Mouse (Mus musculus): ENCODE data around the gene Gm4305.
"Not testable (repeated sequence)": the region's sequence is repeated elsewhere in the genome, so short reads cannot be mapped to it uniquely, and the experiment has no call there.

Gm4305 gene

GRCm38 (mm10) chr10:100350793-100351192, at the start of gene Gm4305:
TSS of gene Gm4305 (plus strand) at chr10:100351093.
- DNase-seq: not testable (repeated sequence)

- DNase-seq: not testable (repeated sequence)
These were observed 15.5 kb upstream of the Gm4305 start, which contains the start of gene Gm4301 for GRCm38 (mm10) chr10:100335376-100335775. TSS of gene Gm4301 (plus strand) at chr10:100335676.

GRCm38 (mm10) chr10:100340536-100340935, 10.4 kb upstream of the Gm4305 start, which contains the start of gene Gm4302:
TSS of gene Gm4302 (plus strand) at chr10:100340836.
- DNase-seq: not testable (repeated sequence)

GRCm38 (mm10) chr10:100345672-100346071, 5.2 kb upstream of the Gm4305 start, which contains the start of gene Gm4303:
TSS of gene Gm4303 (plus strand) at chr10:100345972.
- DNase-seq: not testable (repeated sequence)

- DNase-seq: peak; percentile 5
These were observed 5.9 kb downstream of the Gm4305 start for GRCm38 (mm10) chr10:100356841-100357240.

- DNase-seq: not testable (repeated sequence)
These were observed 10.1 kb downstream of the Gm4305 start, which contains the start of gene Gm4307 for GRCm38 (mm10) chr10:100361038-100361437. TSS of gene Gm4307 (plus strand) at chr10:100361338.

GRCm38 (mm10) chr10:100382460-100382859, 31.6 kb downstream of the Gm4305 start, which contains the start of gene Gm4312:
TSS of gene Gm4312 (minus strand) at chr10:100382560.
- DNase-seq: not testable (repeated sequence)

Measured in kidney, adult 9 months (tissue).